Mouse (Mus musculus): Measurements from ENCODE around the gene Slc2a2.
"Not testable (repeated sequence)": the region's sequence is repeated elsewhere in the genome, so short reads cannot be mapped to it uniquely, and the experiment has no call there.

The Slc2a2 gene

GRCm38 (mm10) chr3:28726356-28726755 is 28.7 kb downstream of the Slc2a2 start:
- DNase-seq (ENCODE audit: extremely low spot score, low read depth, low spot score), result no peak

GRCm38 (mm10) chr3:28734712-28735111 is 37.0 kb downstream of the Slc2a2 start:
- DNase-seq (ENCODE audit: extremely low spot score, low read depth, low spot score), result no peak

DNA sequence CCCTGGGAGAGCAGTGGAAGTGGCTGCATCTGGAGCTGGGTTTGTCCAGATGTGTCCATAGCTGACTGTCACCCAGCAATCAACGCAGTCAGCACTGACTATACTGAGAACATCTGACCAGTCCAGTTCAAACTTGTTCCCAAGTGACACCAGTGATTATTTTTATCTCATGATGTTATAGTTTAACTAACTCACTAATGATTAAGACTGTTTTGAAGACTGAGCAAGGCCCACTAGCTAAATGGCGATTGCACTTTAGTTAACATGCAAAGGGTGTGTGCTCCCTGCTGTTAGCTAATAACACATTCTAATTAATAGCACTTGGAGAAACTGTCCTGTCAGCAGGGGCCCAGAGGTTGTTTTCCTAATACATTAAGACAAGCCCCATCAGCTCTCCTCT is 39.3 kb downstream of the Slc2a2 start:
- no peak for DNase-seq (ENCODE audit: extremely low spot score, low read depth, low spot score)

DNA sequence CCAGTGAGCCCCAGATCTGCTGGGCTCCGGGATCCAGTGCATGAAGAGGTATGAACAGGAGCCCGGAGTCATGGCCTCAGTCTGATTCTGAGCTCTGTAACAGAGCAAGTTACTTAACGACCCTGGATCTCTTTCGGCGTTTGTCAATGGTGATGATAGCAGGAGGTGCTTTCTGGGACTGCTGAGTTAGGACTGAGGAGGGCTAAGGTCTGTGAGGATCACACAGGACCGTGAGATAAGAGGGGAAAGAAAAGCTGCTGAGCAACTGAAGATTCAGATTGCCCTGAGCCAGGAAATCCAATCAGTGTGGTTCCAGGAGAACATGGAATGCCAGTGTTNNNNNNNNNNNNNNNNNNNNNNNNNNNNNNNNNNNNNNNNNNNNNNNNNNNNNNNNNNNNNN is 42.6 kb downstream of the Slc2a2 start:
- no peak for DNase-seq (ENCODE audit: extremely low spot score, low read depth, low spot score)

- DNase-seq (ENCODE audit: extremely low spot score, low read depth, low spot score), result no peak
Observed at GRCm38 (mm10) chr3:28743251-28743650, 45.5 kb downstream of the Slc2a2 start.

- peak; percentile 89 for DNase-seq (ENCODE audit: extremely low spot score, low read depth, low spot score)
Observed at GRCm38 (mm10) chr3:28745835-28746483, 48.3 kb downstream of the Slc2a2 start.

DNA sequence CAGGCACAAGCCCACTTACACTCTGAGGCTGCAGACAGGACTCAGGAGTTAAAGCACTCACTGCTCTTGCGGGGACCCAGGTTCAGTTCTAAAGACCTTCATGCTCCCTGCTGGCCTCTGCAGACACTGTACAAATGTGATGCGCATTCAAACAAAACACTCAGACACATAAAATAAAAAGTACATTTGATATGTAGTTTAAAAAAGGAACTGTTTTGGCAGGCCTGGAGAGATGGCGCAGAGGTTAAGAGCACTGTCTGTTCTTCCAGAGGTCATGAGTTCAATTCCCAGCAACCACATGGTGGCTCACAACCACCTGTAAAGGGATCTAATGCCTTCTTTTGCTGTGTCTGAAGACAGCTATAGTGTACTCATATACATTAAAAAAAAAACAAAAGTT is 50.4 kb downstream of the Slc2a2 start:
- no peak for DNase-seq (ENCODE audit: extremely low spot score, low read depth, low spot score)

DNA sequence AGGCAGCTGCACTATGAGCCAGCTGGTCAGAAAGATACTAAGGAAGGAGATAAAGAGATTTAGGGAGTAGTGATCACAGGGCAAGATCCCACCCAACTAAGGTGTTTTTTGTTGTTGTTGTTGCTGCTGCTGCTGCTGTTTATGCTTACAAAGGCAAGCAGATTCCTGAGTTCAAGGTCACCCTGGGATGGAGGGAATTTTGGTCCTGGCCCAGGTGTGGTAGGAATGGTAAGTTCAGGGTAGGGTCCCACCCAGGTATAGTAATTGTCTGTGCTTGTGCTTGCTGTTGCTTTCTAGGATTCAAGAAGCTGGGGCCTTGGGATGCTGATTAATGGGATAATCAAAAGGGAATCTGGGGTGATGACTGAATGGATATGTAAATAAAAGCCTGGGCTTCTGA is 51.3 kb downstream of the Slc2a2 start:
- no peak for DNase-seq (ENCODE audit: extremely low spot score, low read depth, low spot score)

- no peak for DNase-seq (ENCODE audit: extremely low spot score, low read depth, low spot score)
Observed at GRCm38 (mm10) chr3:28755477-28755876, 57.8 kb downstream of the Slc2a2 start.

GRCm38 (mm10) chr3:28761225-28761789 is 63.6 kb downstream of the Slc2a2 start:
- no peak for DNase-seq (ENCODE audit: extremely low spot score, low read depth, low spot score)

- DNase-seq (ENCODE audit: extremely low spot score, low read depth, low spot score), result no peak
Observed at GRCm38 (mm10) chr3:28766935-28767334, 69.2 kb downstream of the Slc2a2 start.

DNA sequence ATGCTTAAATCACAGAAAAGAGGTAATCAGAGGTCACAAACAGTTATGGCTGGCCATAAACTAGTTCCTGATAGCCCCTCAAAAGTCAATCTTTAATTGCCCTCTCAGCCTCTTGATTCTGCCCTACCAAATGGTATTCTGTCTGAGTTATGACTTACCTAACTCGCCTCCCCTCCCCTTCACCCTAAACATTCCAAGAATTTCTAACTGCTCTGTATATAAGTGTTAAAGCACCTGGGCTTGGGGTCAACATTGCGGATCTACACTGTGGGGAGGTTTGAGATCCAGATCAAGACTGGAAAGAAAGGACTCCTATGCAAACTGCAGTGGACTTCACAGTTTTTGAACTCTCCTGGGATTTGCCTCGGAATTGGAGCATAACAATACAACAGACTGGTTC is 70.5 kb downstream of the Slc2a2 start:
- DNase-seq (ENCODE audit: extremely low spot score, low read depth, low spot score), result no peak

DNA sequence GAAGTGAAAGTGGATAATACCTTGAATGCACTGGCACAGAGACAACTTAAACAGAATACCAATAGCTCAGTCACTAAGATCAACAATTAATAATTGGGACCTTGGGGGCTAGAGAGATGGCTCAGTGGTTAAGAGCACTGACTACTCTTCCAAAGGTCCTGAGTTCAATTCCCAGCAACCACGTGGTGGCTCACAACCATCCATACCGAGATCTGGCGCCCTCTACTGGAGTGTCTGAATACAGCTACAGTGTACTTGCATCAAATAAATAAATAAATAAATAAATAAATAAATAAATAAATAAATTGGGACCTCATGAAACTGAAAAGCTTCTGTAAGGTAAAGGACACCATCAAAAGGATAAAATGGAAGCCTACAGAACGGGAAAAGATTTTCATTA is 75.2 kb downstream of the Slc2a2 start:
- not testable (repeated sequence) for DNase-seq (ENCODE audit: extremely low spot score, low read depth, low spot score)

DNA sequence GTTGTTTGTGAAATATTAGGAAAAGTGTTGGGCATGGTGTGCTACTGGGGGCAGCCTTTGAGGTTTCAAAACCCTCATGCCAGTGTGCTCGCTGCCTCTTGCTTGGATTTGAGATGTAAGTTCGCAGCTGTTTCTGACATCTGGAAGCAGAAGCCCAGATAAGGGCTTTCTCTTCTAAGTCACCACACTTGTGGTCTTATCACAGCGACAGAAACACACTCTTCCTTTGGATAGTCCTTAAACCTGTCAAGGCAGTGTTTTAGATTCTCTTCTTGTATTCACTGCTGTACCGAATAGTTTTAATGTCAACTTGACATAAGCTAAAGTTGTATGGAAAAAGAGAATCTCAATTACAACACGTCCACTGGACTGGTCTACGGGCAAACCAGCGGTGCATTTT is 77.7 kb downstream of the Slc2a2 start:
- no peak for DNase-seq (ENCODE audit: extremely low spot score, low read depth, low spot score)

- no peak for DNase-seq (ENCODE audit: extremely low spot score, low read depth, low spot score)
Observed at GRCm38 (mm10) chr3:28775958-28776357, 78.3 kb downstream of the Slc2a2 start.

- no peak for DNase-seq (ENCODE audit: extremely low spot score, low read depth, low spot score)
Observed at GRCm38 (mm10) chr3:28776491-28776890, 78.8 kb downstream of the Slc2a2 start.

GRCm38 (mm10) chr3:28780511-28780910 is 82.8 kb downstream of the Slc2a2 start:
- no peak for DNase-seq (ENCODE audit: extremely low spot score, low read depth, low spot score)

All from hindlimb bud, embryonic 11.5 days (tissue).